Mouse (Mus musculus) frontal cortex, postnatal 10 days (tissue): ENCODE measurements around the gene Ly6g5c.

Source experiments
- DNase-seq, 2 experiments: peaks; one replicate each; pipeline ENCODE4 v3.0.0; 2022; ENCODE audit warnings: low spot score in 2 of 2, mixed read lengths in 1 of 2

Gene Ly6g5c

DNA sequence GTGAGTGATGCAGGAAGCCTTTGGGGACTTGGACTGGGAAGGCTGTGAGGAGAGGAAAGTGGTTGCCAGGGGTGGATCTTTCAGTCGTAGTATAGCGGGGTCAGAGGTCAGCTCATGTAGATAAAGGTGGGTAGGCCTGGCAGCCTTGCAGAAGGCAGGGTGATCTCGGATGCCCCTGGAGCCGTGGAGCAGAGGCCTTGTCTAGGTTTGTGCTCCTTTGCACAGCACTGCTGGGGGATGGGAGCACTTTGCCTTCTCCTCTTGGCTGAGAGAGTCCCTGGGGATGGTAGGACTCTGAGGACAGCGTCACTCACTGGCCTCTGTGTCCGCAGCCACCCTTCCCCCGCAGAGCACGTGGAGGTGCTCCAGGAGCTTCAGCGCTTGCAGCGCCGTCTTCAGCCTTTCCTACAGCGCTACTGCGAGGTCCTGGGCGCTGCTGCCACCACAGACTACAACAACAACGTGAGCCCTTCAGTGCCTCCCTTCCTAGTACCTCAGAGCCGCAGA, 32.5 kb downstream of the Ly6g5c start:
- no peak for DNase-seq

GRCm38 (mm10) chr17:35141971-35142370, 33.9 kb downstream of the Ly6g5c start:
- no peak for DNase-seq

DNA sequence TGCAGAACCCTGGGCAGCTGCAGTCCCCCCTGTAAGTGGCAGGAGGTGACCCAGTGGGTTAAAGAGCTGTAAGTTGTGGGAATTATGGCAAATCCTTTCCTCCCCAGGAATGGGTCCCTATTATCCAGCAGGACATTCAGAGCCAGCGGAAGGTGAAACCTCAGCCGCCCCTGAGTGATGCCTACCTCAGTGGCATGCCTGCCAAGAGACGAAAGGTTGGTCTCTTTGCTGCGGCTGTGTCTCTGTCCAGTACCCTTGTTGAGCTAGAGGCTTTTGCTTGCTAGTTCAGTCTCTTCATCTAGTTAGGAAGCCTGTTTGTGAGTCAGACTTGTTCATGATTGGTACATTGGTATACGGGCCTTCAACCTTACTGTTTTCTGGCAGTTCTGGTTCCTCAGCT, 38.1 kb downstream of the Ly6g5c start:
- no peak for DNase-seq

DNA sequence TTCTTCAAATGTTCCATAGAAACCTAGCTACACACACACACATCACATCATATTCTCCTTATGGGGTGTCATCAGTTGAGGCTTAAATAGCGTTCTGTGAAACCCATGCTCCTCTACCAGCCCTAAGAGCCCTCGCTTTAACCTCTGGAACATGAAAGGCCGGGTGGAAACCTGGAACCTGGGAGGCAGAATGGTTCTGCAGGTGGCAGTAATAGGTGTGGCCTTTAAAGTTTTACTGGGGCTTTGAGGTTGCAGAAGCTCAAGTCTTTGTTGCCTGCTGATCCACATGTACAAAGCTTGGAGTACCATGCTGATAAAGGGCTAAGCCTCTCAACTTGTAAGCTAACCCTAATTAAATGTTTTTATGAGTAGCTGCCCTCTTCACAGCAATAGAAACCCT, 39.3 kb downstream of the Ly6g5c start:
- no peak for DNase-seq

GRCm38 (mm10) chr17:35147922-35148639, 40.0 kb downstream of the Ly6g5c start:
- DNase-seq: no peak

DNA sequence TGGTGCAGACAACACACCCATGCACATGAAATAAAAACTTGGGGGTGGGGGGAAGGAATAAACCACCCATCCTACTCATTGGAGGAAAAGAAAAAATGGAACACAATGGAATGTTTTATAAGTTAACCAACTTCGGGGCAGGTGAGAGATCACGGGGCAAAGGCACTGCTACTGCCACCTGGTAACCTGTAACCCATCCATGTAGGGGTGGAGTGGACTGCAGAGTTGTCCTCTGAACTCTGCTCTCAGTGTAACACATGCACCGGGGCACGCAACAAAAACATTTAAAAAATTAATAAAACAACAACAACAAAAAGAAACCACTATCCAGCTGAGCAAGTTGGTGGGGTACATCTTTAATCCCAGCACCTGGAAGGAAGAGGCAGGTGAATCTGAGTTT, 44.0 kb downstream of the Ly6g5c start:
- no peak for DNase-seq

DNA sequence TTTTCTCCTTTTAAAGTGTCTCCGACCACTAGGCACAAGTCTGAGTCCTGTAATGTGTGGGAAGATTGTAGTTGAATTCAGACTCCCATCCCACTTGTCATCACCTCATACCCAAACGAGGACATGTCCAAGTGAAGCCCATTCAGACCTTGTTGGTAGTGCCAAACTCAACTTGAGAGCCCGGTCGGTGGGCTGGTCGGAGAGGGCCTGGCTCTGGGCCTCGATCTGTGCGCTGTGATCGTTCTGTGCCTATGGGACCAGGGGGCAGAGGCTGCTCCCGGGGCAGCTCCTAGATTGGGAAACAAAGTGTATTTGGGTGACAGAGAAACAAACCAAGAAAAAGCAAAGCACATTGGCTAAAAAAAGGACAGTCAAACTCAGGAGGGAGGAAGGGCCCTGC, 45.0 kb downstream of the Ly6g5c start:
- DNase-seq: no peak

DNA sequence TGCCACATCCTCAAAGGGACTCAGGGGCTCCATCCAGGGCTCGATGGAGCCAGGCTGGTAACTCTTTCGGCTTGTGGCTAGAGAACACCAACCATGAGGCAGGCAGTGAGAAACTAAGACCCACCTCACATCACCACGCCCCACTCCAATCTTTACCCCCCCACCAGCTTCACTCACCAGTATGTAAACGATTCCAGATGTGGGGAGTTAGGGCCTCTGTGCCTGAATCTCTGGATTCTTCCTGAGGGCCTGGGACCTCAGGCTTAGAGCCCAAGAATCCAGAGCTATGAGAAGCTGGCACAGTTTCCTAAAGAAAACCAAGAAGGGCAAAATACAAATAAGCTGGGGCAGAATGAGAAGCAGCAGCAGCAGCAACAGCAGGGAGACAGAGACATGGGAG, 45.9 kb downstream of the Ly6g5c start:
- no peak for DNase-seq

- DNase-seq: no peak
Observed at GRCm38 (mm10) chr17:35154616-35155015, 46.5 kb downstream of the Ly6g5c start.

DNA sequence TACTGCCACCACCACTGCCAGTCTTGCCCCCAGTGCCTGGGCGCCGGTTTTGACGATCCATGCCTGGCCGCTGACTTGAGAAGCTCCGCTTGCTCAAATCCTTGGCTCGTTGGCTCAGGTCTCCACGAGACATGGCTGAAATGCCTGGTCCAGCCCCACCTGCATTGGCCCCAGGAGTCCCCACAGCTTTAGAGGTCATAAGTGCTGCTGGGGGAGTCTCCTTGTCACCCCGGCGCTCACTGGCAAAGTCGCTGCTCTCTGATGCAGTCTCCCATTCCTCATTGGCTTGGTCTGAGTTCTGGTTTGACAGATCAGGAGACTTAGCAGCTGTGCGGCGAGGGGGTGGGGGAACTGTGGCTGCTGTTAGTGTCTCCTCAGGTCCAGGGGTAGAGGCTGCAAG, 47.4 kb downstream of the Ly6g5c start:
- DNase-seq: no peak

GRCm38 (mm10) chr17:35156461-35157200, 48.6 kb downstream of the Ly6g5c start:
- no peak for DNase-seq

DNA sequence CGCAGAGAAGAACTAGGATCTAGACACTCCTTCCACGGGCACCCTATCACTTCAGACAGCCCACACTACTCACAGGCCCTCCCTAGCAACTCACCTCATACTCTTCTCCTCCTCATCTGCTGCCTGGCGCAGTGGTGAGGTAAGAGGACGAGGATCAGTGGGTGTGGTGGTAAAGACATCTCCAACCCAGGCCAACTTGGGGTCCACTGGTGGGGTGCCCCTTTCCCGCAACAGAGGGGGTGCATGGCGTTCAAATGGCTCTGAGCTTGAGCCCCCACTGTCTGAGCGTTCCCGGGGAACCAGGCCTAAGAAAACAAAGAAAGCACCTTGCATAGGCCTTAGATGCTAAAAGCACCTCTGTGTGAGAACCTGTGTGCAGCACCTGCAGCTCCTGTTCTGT, 49.2 kb downstream of the Ly6g5c start:
- no peak for DNase-seq

DNA sequence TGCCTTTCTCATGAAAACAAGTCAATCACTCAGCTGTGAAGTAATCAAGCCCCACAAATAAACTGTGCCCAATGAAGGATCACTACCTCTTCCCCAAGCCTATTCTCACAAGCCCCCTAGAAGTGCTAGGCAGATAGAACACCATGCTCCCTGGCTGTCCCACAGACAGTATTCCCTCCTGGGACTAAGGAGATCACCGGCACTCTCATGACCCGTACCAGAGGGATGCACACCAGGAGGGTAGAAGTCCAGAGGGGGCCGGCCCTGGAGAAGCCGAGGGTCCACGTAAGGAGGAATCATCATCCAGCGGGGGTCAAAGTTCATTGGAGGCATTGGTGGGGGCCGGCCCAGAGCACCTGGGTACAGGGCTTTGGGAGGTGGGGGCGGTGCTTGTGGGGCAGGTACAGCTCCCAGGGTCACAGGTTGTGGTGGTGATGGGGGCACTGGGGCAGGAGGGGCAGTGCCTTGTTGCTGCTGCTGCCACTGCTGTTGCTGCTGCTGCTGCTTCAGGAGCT, 49.6 kb downstream of the Ly6g5c start:
- no peak for DNase-seq

DNA sequence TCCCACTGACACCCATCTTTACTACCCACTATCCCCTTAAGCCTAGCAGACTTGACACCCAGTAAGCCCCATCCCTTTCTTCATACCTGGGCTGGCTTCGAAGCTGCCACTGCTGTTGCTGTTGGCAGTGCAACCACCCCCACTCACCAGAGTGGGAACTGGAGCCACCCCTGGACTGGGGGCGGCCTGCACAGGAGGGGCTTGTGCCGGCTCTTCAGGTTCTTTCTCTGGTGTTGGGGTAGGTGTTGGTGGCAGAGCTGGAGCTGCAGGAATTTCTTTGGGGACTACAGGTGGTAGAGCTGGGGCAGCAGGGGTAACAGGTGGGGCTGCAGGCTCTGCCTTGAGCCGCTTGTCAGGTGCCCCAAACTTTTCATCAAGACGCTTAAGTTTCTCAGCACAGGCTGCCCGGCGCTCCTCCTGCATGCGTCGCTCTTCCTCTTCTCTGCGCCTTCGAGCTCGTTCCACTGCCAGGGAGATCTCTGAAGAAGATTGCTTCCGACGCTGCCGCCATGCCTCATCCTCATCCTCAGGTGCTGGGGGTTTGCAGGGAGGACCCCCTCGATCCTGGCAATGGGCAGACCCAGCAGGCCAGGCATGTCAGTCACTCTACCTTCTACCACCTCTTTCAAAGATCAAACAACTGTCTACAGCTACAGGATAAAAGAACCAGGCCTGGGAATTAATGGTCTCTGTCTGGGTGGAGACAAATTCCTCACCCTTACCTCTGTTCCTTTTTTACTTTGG, 50.9 kb downstream of the Ly6g5c start:
- no peak for DNase-seq

DNA sequence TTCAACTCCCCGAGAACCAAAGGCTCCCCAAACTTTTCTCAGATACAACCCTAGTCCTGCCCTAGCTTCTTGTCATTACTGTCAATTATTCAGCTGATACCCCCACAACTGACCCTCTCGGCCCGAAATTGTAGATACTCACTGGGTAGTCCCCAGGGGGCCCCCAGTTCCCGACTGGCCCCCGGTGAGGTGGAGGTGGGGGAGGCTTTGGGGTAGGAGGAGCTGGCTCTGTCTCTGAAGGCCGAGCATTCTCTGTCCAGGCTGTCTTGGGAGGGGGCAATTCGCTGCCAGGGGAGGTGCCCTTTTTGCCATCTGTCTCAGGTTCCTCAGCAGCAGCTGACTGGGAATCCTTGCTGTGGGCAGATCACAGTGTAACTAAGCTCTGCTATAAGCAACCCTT, 51.6 kb downstream of the Ly6g5c start:
- no peak for DNase-seq

- DNase-seq: no peak
Observed at GRCm38 (mm10) chr17:35161421-35161820, 53.3 kb downstream of the Ly6g5c start.
